Mouse (Mus musculus) left cerebral cortex, adult 8-10 months (tissue): ENCODE results near the gene Etv5. TPM values are rescaled to one million over a fixed set of nuclear protein-coding genes. Genes with fewer than 3 reads are reported as not detected.
"Not testable (repeated sequence)": the region's sequence is repeated elsewhere in the genome, so short reads cannot be mapped to it uniquely, and the experiment has no call there.

Experiments
- DNase-seq, 2 experiments: peaks; one replicate each; pipeline ENCODE4 v3.0.0; 2022; ENCODE audit warnings: low spot score in 2 of 2
- total RNA-seq, 4 experiments: library from RNA; stranded (reverse); gene quantifications; 2 replicates each; pipeline ENCODE4 v1.2.4; 2022

The Etv5 gene
- total RNA-seq, 4 experiments from 2014 or later = 60.9 to 81.8 (median 65.7) TPM

DNA sequence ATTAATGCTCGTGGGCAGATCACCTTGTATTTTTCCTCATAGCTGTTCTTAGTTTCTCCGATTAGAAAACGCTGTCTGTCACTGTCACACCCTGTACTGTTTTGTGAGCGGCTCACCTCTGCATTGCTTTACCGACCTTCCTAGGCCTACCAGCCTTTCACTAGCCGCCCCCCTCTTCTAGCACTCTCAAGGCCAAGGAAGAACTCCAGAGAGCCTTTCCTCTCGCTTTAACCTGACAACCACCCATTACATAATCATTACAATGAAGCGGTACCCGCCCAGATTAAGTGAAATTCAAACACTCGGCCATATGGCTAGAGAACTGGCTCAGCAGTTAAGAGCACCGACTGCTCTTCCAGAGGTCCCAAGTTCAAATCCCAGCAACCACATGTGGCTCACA, 41.2 kb downstream of the Etv5 start:
- DNase-seq = no peak

DNA sequence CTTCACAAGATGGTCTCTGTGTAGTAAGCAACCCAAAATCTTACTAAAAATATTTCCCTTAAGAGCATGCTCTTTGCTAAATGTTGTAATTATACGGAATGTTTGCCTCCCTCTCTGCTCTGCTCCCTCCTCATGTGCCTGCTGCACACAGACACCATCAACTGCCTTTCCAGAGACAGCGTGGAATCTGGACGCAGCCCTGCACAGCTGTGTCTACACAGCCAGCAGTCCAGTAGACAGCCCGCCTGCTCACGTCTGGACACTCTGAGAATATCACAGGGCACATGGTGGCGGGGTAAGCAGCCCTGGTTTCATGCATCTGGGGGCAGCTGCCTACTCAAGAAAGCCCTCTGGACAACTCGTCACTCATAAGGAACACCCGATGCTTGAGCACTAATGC, 43.1 kb downstream of the Etv5 start:
- DNase-seq = no peak

DNA sequence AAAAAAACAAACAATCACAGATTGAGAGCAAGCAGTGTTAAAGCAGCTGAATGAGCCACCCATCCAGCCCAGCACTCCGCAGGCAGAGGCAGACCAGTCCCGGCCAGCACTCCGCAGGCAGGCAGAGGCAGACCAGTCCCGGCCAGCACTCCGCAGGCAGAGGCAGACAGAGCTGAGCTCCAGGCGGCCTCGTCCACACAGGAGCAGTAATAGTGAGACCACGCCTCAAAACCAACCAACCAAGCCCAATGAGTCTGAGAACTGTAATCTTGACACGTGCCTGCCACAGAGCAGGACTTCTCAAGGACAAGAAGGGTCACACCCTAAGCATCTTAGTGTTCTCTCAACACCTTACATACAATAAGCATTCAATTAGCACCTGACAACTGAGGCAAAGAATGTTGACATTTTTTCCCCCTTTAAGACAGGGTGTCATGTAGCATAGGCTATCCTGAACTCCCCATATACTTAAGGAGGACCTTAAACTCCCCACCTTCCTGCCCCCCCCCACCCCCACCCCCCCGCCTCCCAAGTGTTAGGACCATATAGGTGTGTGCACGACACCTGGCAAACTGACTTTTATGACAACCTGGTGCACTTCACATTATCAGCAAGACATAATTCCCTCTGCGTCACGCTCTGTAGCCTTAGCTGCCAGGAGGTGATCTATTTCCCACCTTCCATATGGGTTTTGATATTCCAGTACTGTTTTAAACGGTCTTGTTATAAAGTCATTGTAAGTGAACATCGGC, 44.2 kb downstream of the Etv5 start:
- no peak for DNase-seq

DNA sequence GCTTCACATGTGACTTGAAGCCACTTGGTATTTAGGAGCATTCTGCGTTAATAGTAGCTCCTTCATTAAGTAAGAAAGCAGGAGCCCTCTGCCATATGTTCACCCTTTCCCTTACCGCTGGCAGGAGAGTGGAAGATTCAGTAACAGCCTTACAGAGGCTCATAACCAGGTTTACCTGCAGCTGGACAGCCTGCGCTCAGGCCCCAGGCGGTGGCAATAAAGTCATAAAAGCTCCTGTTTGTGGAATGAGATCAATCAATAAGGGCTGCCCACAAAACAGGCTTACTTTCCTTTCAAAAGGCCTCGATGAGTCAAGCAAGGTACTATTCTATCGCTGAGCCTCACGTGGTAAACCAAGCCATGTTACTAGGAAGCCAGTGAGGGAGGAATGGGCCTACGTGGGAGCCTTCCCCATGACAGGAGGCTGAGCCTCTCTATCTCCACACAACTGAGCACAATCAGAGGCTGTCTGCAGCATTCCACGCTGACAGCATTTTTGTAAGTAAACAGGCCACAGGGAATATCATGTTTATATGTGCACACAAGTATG, 49.1 kb downstream of the Etv5 start:
- no peak for DNase-seq

DNA sequence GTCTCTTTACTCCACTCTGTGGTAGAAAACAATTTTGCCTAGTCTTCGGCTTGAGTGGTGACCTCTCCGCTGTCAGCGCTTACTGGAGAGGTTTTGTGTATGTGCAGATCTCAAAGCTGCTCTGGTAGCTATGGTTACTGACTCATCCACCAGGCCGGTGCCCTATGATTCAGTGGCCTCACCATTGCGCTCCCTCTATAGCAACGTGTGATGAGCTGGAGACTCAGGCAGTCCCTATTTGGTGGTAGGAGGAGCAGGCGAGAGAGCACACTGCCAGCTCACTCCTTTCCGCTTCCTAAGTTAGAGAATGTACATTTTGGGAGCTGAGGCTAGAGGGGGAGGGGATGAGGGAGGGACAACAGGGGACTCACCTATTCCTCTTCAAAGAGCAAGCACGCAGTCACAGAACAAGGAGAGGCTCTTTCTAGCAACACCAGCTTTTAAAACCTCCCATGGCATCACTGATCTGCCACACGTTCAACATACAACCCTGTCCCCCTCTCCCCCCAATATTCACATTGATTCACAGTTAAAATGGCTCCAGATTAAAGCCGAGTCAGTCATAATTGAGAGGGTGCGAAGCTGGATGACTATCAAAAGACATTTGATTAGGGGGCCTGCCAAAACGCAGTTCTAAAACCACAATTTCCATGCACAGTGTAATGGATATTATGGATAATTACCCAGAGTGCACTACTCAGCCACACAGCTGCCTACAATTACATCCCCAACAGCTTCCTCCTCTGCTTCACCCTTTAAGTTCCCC, 50.2 kb downstream of the Etv5 start:
- peak in 1 of 2 experiments; percentile 71 for DNase-seq

DNA sequence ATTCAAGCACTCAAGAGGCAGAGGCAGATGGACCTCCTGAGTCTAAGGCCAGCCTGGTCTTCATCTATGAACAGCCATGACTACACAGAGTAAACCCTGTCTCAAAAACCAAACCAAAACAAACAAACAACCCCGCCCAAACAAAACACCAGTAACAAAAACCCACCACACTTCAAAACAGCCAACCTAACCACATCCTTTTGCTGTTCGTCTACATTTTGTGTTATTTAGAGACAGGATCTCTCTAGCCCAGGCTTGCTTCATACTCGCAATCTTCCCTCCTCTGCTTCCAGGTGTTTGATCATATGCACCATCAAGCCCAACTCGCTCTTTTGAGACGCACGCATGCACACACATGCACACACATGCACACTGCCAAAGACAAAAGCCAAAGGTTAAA, 51.8 kb downstream of the Etv5 start:
- DNase-seq = no peak

DNA sequence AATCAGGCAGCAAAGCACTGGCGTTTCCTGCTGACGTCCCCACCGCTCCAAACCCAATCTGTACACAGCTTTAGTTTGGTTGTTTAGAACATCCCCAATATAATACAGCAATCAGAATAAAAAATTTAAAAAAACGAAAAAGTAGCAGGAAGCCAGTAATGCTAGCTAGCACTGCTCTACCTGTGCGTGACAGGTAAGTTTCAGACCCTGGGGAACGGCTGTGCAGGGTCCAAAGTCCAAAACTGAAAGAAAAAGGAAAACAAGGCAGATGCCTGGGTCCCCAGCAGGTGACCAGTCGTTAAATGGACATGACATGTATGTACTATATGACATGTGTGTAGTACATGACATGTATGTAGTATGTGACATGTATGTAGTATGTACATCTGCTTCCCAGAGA, 57.5 kb downstream of the Etv5 start:
- DNase-seq = not testable (repeated sequence)

DNA sequence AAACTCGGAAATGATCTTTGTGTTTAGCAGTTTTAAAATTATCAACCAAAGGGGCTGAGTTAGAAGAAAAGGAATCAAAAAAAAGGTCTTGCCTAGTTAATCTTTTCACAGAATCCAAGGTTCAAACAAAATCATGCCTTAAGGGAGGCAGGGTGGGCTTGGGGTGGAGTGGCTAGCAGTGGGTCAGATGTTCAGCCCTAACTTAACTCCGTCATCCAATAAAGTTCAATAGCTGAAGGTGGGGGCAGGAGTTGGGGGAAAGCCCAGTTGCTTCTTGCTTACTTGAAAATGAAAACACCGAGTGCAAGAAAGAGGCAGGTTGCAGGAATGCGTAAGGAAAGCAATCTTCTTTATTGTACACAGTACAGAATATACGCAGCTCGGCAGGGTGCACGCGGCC, 58.5 kb downstream of the Etv5 start:
- DNase-seq = no peak

DNA sequence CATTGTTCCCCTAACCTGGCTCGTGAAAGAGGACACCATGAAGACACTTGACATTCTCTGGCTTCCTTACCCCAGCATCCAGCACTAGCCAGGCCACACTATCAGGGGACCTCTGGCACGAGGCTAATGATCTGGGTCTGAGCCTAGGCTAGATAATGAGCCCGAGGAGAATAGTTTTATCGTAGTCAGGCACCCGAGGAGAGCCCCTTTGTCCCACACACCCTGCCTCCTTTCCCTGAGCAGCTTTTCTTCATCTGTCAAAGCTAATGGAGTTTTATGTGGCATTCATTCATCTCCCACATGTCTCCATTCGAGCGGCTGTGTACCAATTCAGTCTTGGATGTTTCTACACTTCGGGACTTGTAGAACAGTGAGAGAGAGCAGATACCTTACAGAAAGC, 59.5 kb downstream of the Etv5 start:
- DNase-seq = no peak

DNA sequence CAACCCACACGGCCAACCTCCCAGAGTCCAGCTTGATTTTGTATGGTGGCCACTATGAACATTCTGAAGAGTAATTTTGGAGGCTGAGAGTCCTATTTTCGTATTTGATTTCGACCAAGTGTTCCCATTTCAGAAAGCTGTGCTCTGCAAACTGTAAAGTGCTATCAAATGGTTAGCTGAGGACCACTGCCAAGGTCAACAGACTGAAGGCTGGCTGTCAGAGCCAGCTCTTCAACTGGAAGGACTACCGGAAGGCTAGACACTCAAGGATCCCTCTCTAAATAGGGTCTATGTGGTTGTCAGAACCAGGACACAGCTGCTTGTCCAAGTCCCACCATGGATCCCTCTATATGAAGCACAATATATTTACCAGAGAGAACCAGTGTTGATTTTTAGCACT, 60.2 kb downstream of the Etv5 start:
- no peak for DNase-seq

DNA sequence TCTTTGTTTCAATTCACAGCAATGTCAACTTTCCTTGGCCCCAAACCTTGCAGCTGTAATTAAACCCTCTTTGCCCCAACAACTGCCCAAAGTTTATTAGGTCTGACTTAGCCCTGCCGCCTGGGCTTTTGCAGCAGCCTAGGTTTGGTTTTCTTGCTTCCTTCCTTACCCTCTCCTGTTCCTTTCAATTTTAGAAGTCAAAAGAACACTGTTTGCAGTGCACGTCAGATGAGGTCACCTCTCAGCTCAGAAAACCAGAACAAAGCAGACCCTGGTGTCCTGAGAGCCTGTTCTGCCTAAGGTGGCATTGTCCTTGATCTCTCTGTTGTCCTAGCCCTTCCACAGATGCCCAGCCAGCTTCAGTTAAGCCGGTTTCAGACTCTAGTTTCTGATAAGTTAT, 61.8 kb downstream of the Etv5 start:
- DNase-seq = no peak

DNA sequence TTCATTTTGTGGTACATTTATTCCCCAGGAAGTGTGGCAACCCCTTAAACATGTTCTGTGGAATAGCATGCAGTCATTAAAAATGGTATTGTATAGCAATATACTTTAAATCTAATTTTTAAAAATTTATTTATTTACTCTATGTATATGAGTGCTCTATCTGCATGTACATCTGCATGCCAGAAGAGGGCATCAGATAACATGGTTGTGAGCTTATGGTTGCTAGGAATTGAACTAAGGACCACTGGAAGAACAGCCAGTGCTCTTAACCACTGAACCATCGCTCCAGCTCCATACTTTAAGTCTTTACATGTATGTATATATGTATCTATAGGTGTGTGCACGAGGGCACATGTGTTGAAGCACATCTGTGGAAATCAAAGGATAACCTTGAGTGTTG, 64.6 kb downstream of the Etv5 start:
- DNase-seq = no peak

DNA sequence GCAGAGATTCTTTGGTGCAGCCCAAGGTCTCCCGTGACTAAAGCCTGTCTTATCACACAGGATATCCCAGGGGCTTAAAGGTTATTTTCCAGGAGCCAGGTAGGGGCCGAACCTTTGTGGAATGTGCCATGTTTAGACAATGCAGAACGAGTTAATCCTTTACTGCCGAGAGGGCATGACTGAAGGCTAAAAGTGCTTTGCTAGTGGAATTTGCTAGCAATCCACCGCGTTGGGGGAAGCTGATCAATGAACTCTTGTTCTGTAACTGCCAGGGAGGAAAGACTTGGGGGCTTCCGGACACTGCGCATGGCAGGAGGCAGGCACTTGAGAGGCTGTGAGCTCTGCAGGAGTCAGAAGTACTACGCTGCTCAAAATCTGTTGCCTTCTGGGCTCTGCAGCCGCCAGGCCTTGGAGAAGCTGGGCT, 66.8 kb downstream of the Etv5 start:
- DNase-seq = no peak

DNA sequence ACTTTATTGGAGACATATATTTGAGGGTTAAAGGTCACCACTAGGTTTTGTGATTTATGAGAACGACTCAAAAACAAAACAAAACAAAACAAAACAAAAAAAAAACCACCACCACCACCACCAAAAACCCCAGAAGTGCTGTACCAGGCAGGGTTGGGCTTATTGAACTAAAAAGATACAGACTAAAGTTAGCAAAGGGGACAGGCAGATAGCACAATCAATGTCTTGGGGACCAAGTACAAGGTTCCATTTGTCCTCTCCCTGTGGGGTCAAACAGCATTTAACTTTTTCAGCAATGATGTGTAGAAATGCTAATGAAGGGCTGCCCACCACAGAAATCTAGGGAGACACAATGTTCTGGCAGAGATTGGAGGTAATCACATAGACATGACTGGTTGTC, 67.3 kb downstream of the Etv5 start:
- no peak for DNase-seq

DNA sequence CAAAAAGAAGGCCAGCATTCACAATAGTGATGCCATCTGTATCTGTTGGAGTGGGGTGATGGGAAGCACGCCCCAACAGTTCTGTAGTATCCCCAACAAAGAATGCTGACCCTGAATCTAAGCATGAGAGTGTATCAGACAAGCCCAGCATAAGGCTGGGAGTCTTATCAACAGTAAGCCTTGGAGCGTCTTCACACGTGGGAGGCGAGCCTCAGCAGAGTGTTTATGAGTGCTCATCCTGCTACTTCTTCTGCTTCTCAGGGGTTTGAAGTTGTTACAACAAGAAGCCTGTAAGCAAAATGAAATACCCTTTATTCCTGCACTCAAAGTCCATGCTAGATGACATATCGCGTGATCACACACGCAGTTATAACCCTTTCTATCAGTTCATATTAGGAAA, 72.4 kb downstream of the Etv5 start:
- DNase-seq = peak in 1 of 2 experiments; percentile 38

DNA sequence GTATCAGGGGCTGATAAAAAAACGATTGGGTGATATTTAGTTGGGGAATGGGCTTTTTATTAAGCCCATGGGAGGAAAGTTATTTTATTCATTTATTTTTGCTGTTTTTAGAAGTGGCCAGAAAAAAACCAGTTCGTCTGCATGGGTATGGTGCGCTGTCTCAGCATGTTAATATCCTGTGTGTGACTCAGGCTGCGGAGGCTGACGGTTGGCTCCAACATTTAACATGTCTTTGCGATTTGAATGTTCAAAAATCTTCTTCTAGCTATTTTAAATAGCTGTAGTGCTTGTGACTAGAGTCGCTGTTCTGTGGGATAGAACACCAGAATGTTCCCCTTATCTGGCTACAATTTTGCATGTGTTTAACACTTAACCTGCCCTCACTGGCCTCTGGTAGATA, 73.5 kb downstream of the Etv5 start:
- DNase-seq = peak in 1 of 2 experiments; percentile 53

DNA sequence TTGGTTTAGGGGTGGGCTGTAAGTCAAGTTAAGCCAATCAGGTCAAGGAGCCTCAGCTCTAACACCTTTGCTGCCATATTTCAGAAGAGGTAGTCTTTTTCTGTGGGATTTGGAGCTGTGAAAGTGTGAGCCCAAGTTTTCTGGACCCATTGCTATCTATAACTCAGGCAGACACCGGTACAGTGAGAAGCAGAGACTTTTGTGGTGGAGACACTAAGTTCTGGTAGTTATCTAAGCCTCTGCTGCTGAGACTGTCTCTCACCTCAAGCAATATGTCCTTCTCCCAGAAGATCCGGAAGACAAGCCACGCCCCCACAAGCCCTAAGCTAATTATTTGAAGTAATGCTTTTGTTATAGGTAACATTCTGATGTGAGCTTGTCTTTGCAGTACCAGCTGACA, 73.9 kb downstream of the Etv5 start:
- DNase-seq = peak in 1 of 2 experiments; percentile 34

DNA sequence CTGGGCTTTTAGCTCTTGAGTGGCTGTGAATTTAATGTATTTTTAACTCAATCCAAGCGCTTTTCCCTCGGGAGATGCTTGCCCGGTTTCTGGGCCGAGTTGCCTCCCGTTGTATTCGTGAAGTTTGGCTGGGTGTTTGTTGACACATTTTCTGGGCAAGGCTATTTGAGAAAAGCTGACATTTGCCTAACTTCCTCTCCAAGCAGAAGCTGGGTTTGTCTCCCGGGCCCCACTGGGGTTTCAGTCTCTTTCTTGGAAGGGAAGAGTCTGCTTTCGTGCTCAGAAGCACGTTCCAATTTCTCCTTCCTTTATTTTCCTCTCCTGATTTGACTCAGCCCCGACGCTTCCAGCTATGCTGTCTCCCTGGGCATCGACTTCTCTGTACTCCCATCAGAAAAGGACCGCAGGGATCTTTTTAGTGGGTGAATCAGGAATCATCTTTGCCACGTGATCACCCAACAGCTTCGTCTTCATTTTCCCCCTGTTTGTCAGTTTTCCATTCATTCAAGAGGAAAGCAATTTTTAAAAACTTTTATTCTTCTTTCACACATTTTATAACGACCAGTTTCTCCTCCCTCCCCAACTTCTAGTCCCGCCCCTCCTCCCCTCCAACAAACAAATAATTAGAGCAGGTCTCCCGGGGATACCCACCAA, 80.7 kb downstream of the Etv5 start:
- DNase-seq = peak in 1 of 2 experiments; percentile 28

DNA sequence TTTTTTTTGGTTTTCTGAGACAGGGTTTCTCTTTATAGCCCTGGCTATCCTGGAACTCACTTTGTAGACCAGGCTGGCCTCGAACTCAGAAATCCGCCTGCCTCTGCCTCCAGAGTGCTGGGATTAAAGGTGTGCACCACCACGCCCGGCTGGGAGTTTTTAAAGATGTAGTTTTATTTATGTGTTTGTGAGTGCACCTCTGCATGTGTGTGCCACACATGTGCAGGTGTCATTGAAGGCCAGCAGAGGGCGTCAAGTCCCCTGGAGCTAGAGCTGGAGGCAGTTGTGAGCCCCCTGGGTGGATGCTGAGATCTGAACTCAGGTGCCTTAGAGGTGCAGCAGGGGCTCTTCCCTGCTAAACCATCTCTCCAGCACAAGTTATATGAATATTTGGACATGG, 85.3 kb downstream of the Etv5 start:
- not testable (repeated sequence) for DNase-seq

DNA sequence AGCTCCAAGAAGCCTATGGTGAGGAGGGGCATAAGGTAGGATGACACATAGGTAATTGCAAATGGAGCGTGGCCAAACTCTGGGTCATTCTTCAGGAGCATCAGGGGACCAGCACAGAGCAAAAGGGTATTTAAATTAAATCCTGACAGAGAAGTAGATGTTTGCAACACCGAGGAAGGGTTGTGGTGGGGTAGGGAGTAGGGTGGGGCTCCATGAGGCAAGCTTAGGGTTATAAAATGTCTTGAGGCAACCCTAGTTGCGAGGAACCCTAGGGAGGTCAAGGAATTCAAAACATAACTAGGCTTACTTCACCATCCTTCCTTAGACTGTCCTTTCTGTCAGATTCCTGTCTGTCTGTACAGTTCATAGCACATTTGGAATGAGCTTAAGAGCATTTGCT, 85.9 kb downstream of the Etv5 start:
- no peak for DNase-seq

DNA sequence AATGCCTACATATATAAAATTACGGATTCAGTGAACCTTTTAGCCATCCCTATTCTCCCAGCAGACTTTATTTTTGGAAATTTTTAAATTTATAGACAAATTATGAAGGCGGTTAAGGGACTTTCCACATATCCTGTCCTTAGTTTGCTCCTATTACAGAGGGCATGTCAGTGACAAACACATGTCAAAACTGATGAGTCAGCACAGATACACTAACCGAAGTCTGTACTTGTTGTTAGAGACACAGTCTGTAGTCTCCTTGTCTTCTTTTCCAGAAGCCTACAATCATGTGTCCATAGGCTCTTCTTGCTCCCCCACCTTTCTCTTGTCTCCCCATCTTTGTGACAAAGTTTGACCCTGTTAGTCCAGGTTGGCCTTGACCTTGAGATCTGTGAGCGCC, 88.3 kb downstream of the Etv5 start:
- DNase-seq = no peak

DNA sequence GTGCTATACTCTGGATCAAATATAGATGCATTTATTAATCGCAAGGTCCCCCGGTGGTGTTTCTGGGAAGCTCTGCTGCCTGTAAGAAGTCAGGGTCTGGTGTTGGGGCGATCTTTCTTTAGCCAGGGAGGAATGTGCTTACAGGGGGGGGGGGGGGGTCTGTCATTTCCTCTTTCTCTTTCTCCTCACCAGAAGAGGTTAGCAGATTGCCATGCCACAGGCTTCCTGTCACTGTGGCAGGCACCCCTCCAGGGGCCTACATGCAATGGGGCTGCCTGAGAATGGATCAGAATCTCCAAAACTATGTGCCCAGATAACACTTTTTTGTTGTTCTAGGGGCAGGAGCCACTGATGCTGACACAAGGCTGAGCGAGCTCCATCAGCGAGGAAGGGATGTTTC, 89.7 kb downstream of the Etv5 start:
- DNase-seq = no peak
